Mouse (Mus musculus) midbrain, embryonic 14.5 days (tissue): ENCODE data around the gene Gmppa. TPM values are rescaled to one million over a fixed set of nuclear protein-coding genes. Genes with fewer than 3 reads are reported as not detected.

ENCODE experiments used
- ATAC-seq: fragments of 200-750 bp; cut with Nextera tagmentation; 2 replicates; pipeline ENCODE4 v1.8.0; 2017; ENCODE audit warnings: moderate number of reproducible peaks, moderate library complexity; ENCODE audit not compliant: low FRiP score, low TSS enrichment
- DNase-seq: peaks from one replicate; pipeline ENCODE4 v3.0.0-alpha.2; 2015
- H3K27ac ChIP-seq: fragments of 300-500 bp; sonication (generic); replicated peaks from 2 replicates; pipeline ENCODE4 v1.5.1; 2014; ENCODE audit warnings: mild to moderate bottlenecking, low read depth, low read length, moderate library complexity
- H3K27me3 ChIP-seq: fragments of 300-500 bp; sonication (generic); 2 replicates; pipeline ENCODE4 v1.6.1; 2014; ENCODE audit warnings: low read length, control low read depth, mixed read lengths; ENCODE audit not compliant: control insufficient read depth, insufficient read depth
- H3K36me3 ChIP-seq: fragments of 300-500 bp; sonication (generic); 2 replicates; pipeline ENCODE4 v1.6.1; 2014; ENCODE audit warnings: low read length, control low read depth; ENCODE audit not compliant: control insufficient read depth, insufficient read depth
- H3K4me1 ChIP-seq: fragments of 300-500 bp; sonication (generic); 2 replicates; pipeline ENCODE4 v1.6.1; 2014; ENCODE audit warnings: mild to moderate bottlenecking, antibody characterized with exemption, low read length, control low read depth; ENCODE audit not compliant: control insufficient read depth, insufficient read depth
- H3K4me2 ChIP-seq: fragments of 300-500 bp; sonication (generic); 2 replicates; pipeline ENCODE4 v1.6.1; 2014; ENCODE audit warnings: mild to moderate bottlenecking, low read length, moderate library complexity
- H3K4me3 ChIP-seq: fragments of 300-500 bp; sonication (generic); replicated peaks from 2 replicates; pipeline ENCODE4 v1.5.1; 2014; ENCODE audit warnings: low read depth, low read length
- H3K9ac ChIP-seq: fragments of 300-500 bp; sonication (generic); replicated peaks from 2 replicates; pipeline ENCODE4 v1.6.1; 2014; ENCODE audit warnings: mild to moderate bottlenecking, low read length, moderate library complexity
- H3K9me3 ChIP-seq: fragments of 300-500 bp; sonication (generic); 2 replicates; pipeline ENCODE4 v1.6.1; 2016; ENCODE audit warnings: low read length, control low read depth, mixed read lengths; ENCODE audit not compliant: control insufficient read depth
- WGBS: fragments of 180-500 bp; shearing (Covaris S2); extraction: QIAGEN DNeasy Blood & Tissue Kit; methylation state at CpG from one replicate; pipeline ENCODE4 v1.1.7; 2014; 5-methylcytosine and 5-hydroxymethylcytosine counted together
- polyA plus RNA-seq: library from polyadenylated mRNA; unstranded; fragments of >200 nt; fragmentation: Nextera tagmentation; extraction: Ambion mirVana; gene quantifications from 2 replicates; pipeline ENCODE4 v1.2.1, GENCODE M21; 2014

The Gmppa gene
- polyA plus RNA-seq, 1 experiment from 2014 or later = 75.7 TPM

- Histone ChIP-seq H3K36me3 (no peaks in the 10 kb centered on the region), H3K4me1 (peaks cover 90% of the 10 kb centered on the region), H3K4me2 (peak overlapping the region; percentile 70), H3K27me3 (peaks cover 9% of the 10 kb centered on the region; the same call in 1 of the 2 replicates), H3K9ac (peak overlapping the region; percentile 46; the same call in 1 of the 2 replicates), H3K27ac (peak overlapping the region; percentile 90), H3K4me3 (peak overlapping the region; percentile 25; the same call in 1 of the 2 replicates), H3K9me3 (no peaks in the 10 kb centered on the region)
- peak; percentile 67 for DNase-seq
- WGBS = 3% methylated on average over 20 of the region's 20 CpGs
- ATAC-seq = no peak
Observed at GRCm38 (mm10) chr1:75446656-75447055, 10.9 kb downstream of the Gmppa start.

- ATAC-seq = no peak
- Histone ChIP-seq H3K9ac (peak overlapping the region; percentile 46), H3K27ac (peak overlapping the region; percentile 90)
Observed at GRCm38 (mm10) chr1:75447265-75448051, 11.7 kb downstream of the Gmppa start.

GRCm38 (mm10) chr1:75448052-75448431 lies 12.3 kb downstream of the Gmppa start:
- H3K4me3 ChIP-seq = peak overlapping the region; percentile 45
- WGBS = 3% methylated on average over 7 of the region's 7 CpGs
- peaks cover 9% of the 10 kb centered on the region; the same call in 1 of the 2 replicates for H3K27me3 ChIP-seq
- peak overlapping the region; percentile 70 for H3K4me2 ChIP-seq
- H3K9me3 ChIP-seq = no peaks in the 10 kb centered on the region
- DNase-seq (no peak), ATAC-seq (no peak)
- H3K27ac ChIP-seq = peak overlapping the region; percentile 90
- H3K4me1 ChIP-seq = peaks cover 80% of the 10 kb centered on the region
- H3K36me3 ChIP-seq = no peaks in the 10 kb centered on the region
- peak overlapping the region; percentile 46 for H3K9ac ChIP-seq

More at GRCm38 (mm10) chr1:75447265-75448051, 11.7 kb downstream of the Gmppa start:
- H3K4me1 ChIP-seq = peaks cover 86% of the 10 kb centered on the region
- peak overlapping the region; percentile 70 for H3K4me2 ChIP-seq
- H3K36me3 ChIP-seq = no peaks in the 10 kb centered on the region
- no peaks in the 10 kb centered on the region for H3K9me3 ChIP-seq
- peak overlapping the region; percentile 45 for H3K4me3 ChIP-seq
- 6% methylated on average over 10 of the region's 10 CpGs for WGBS
- peaks cover 9% of the 10 kb centered on the region; the same call in 1 of the 2 replicates for H3K27me3 ChIP-seq
- DNase-seq = peak; percentile 79

GRCm38 (mm10) chr1:75448937-75449336 lies 13.2 kb downstream of the Gmppa start:
- Histone ChIP-seq H3K27me3 (peaks cover 9% of the 10 kb centered on the region; the same call in 1 of the 2 replicates), H3K27ac (peak overlapping the region; percentile 90), H3K4me3 (peak overlapping the region; percentile 45), H3K4me2 (peak overlapping the region; percentile 70), H3K4me1 (peaks cover 77% of the 10 kb centered on the region), H3K9ac (peak overlapping the region; percentile 41), H3K36me3 (no peaks in the 10 kb centered on the region), H3K9me3 (no peaks in the 10 kb centered on the region)
- ATAC-seq = no peak
- DNase-seq = peak; percentile 47
- WGBS = 1% methylated on average over 14 of the region's 14 CpGs

GRCm38 (mm10) chr1:75449377-75450135 lies 13.8 kb downstream of the Gmppa start:
- Histone ChIP-seq H3K9me3 (no peaks in the 10 kb centered on the region), H3K4me1 (peaks cover 71% of the 10 kb centered on the region), H3K9ac (peak overlapping the region; percentile 41), H3K4me2 (peak overlapping the region; percentile 70), H3K27me3 (peaks cover 9% of the 10 kb centered on the region; the same call in 1 of the 2 replicates), H3K36me3 (no peaks in the 10 kb centered on the region), H3K27ac (peak overlapping the region; percentile 90), H3K4me3 (peak overlapping the region; percentile 45)
- ATAC-seq (no peak), DNase-seq (peak; percentile 37)
- 3% methylated on average over 8 of the region's 8 CpGs for WGBS

GRCm38 (mm10) chr1:75450314-75451005 lies 14.7 kb downstream of the Gmppa start, which contains the start of gene Asic4:
Gene Asic4, plus strand, starts transcription at chr1:75450436.
- Histone ChIP-seq H3K27me3 (peaks cover 9% of the 10 kb centered on the region), H3K4me2 (peak within 1 kb of the TSS; percentile 70), H3K4me1 (peaks cover 66% of the 10 kb centered on the region), H3K9ac (peak within 1 kb of the TSS; percentile 78), H3K4me3 (peak within 1 kb of the TSS; percentile 45), H3K9me3 (no peaks in the 10 kb centered on the region), H3K36me3 (no peaks in the 10 kb centered on the region), H3K27ac (peak within 1 kb of the TSS; percentile 90)
- peak; percentile 84 for DNase-seq
- 2% methylated on average over 35 of the region's 35 CpGs for WGBS
- ATAC-seq = 0 out of 2 replicates have a peak, but pooled peaks have one; percentile 9

GRCm38 (mm10) chr1:75451900-75452299 lies 16.2 kb downstream of the Gmppa start:
- peaks cover 9% of the 10 kb centered on the region for H3K27me3 ChIP-seq
- H3K27ac ChIP-seq = peak overlapping the region; percentile 90
- no peaks in the 10 kb centered on the region for H3K36me3 ChIP-seq
- H3K9ac ChIP-seq = peak overlapping the region; percentile 78
- 51% methylated on average over 5 of the region's 5 CpGs for WGBS
- no peak for ATAC-seq
- H3K4me2 ChIP-seq = peak overlapping the region; percentile 70
- no peaks in the 10 kb centered on the region for H3K9me3 ChIP-seq
- H3K4me1 ChIP-seq = peaks cover 68% of the 10 kb centered on the region
- peak overlapping the region; percentile 45 for H3K4me3 ChIP-seq
- DNase-seq = no peak

- Histone ChIP-seq H3K4me1 (peaks cover 47% of the 10 kb centered on the region), H3K4me2 (peak overlapping the region; percentile 70)
- 72% methylated on average over 3 of the region's 3 CpGs for WGBS
Observed at GRCm38 (mm10) chr1:75455433-75455832, 19.7 kb downstream of the Gmppa start.

More at GRCm38 (mm10) chr1:75455433-75455832, 19.7 kb downstream of the Gmppa start:
- no peaks in the 10 kb centered on the region for H3K36me3 ChIP-seq
- H3K9me3 ChIP-seq = no peaks in the 10 kb centered on the region
- H3K27ac ChIP-seq = peak overlapping the region; percentile 84; the same call in 1 of the 2 replicates
- H3K27me3 ChIP-seq = peaks cover 9% of the 10 kb centered on the region
- H3K9ac ChIP-seq = no peak overlapping the region; the same call in 1 of the 2 replicates
- H3K4me3 ChIP-seq = no peak overlapping the region
- DNase-seq = no peak
- no peak for ATAC-seq
